Mouse (Mus musculus): Measurements from ENCODE around the gene Mpp6. TPM values are rescaled to one million over a fixed set of nuclear protein-coding genes. Genes with fewer than 3 reads are reported as not detected.

Gene Mpp6
- polyA plus RNA-seq, 1 experiment from 2014 or later = 37.4 TPM

- H3K4me3 ChIP-seq (ENCODE audit: low read depth, low read length) = no peak overlapping the region
- H3K36me3 ChIP-seq (ENCODE audit: control insufficient read depth, insufficient read depth) = no peaks in the 10 kb centered on the region
- no peaks in the 10 kb centered on the region for H3K27me3 ChIP-seq (ENCODE audit: control insufficient read depth, insufficient read depth, low read depth, low read length)
- ATAC-seq (ENCODE audit: low read depth) = 0 out of 2 replicates have a peak, but pooled peaks have one; percentile 9
- no peaks in the 10 kb centered on the region for H3K9me3 ChIP-seq (replicated peaks; ENCODE audit: control insufficient read depth, low read length)
- H3K9ac ChIP-seq (ENCODE audit: low read depth, low read length) = no peak overlapping the region
- no peak overlapping the region for H3K4me2 ChIP-seq (ENCODE audit: low read depth, low read length)
- no peak overlapping the region for H3K27ac ChIP-seq (ENCODE audit: low read length)
- 37% methylated on average over 4 of the region's 4 CpGs for WGBS (ENCODE audit: insufficient replicate concordance)
- H3K4me1 ChIP-seq (ENCODE audit: control insufficient read depth, low read depth, low read length) = no peaks in the 10 kb centered on the region; the same call in 1 of the 2 replicates
These were observed 134.9 kb downstream of the Mpp6 start for GRCm38 (mm10) chr6:50244967-50245366.

- H3K4me1 ChIP-seq (ENCODE audit: control insufficient read depth, low read depth, low read length) = no peaks in the 10 kb centered on the region
- no peak for ATAC-seq (ENCODE audit: low read depth)
- H3K9me3 ChIP-seq (replicated peaks; ENCODE audit: control insufficient read depth, low read length) = no peaks in the 10 kb centered on the region
- no peak overlapping the region for H3K4me2 ChIP-seq (ENCODE audit: low read depth, low read length)
- H3K9ac ChIP-seq (ENCODE audit: low read depth, low read length) = no peak overlapping the region
- no peaks in the 10 kb centered on the region for H3K27me3 ChIP-seq (ENCODE audit: control insufficient read depth, insufficient read depth, low read depth, low read length)
- H3K4me3 ChIP-seq (ENCODE audit: low read depth, low read length) = no peak overlapping the region
- WGBS (ENCODE audit: insufficient replicate concordance) = 29% methylated on average over 2 of the region's 2 CpGs
- no peak overlapping the region for H3K27ac ChIP-seq (ENCODE audit: low read length)
- no peaks in the 10 kb centered on the region for H3K36me3 ChIP-seq (ENCODE audit: control insufficient read depth, insufficient read depth)
These were observed 137.3 kb downstream of the Mpp6 start for GRCm38 (mm10) chr6:50247356-50247755.

- H3K4me3 ChIP-seq (ENCODE audit: low read depth, low read length) = no peak overlapping the region
- H3K27ac ChIP-seq (ENCODE audit: low read length) = no peak overlapping the region
- no peak overlapping the region for H3K4me2 ChIP-seq (ENCODE audit: low read depth, low read length)
- no peak for ATAC-seq (ENCODE audit: low read depth)
- H3K36me3 ChIP-seq (ENCODE audit: control insufficient read depth, insufficient read depth) = no peaks in the 10 kb centered on the region
- H3K27me3 ChIP-seq (ENCODE audit: control insufficient read depth, insufficient read depth, low read depth, low read length) = no peaks in the 10 kb centered on the region
- H3K9me3 ChIP-seq (replicated peaks; ENCODE audit: control insufficient read depth, low read length) = no peaks in the 10 kb centered on the region
- WGBS (ENCODE audit: insufficient replicate concordance) = 45% methylated on average over 4 of the region's 4 CpGs
- no peak overlapping the region for H3K9ac ChIP-seq (ENCODE audit: low read depth, low read length)
- H3K4me1 ChIP-seq (ENCODE audit: control insufficient read depth, low read depth, low read length) = no peaks in the 10 kb centered on the region
These were observed 137.8 kb downstream of the Mpp6 start for GRCm38 (mm10) chr6:50247791-50248190.

Other genes with a start within 250 kb of the Mpp6 start
- 15.4 and 15.9 TPM in 2 replicates for gene Gsdme, start 153.6 kb downstream of the Mpp6 start, polyA plus RNA-seq (2015; fragmentation: Nextera tagmentation; extraction: Ambion mirVana)

Data from liver, embryonic 16.5 days (tissue).